9 mouse cellular contexts compared by ENCODE assay signal in the genomic region with DNA sequence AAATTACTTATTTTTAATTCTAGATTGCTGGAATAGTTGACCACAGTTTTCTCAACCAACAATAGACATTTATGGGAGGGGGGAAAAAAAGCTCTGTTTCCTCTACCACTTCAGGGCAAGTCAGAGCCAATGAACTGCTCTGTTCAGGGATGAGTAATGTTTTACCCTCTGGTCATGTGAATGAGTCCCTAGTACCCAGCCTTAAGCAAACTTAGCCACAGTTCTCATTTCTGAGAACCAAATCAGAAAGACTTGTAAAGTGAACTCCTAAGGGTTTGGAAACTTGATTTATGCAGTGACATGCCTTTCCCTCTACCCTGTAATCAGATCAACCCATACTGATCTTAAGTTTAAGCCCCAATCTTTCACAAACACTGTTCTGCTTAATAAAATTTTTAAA. TPM values are rescaled to one million over a fixed set of nuclear protein-coding genes. Genes with fewer than 3 reads are reported as not detected.
DNase-seq lines count a peak whose midpoint lies in the region; ATAC-seq and TF ChIP-seq lines count a peak whose summit lies in the region.
"Had no signal": no experiment of that assay in that cellular context is flagged by ENCODE, and none has a peak within 500 bp of the region (broad histone marks: within the 10 kb centered on the region; RNA-seq: fewer than 3 reads in every experiment).

No protein-coding gene starts in this region.

- H3K4me3 ChIP-seq in lung, embryonic 14.5 days (ENCODE audit: low read depth, low read length), result peak overlapping the region; percentile 64; the same call in 1 of the 2 replicates
- H3K4me3 ChIP-seq in stomach, embryonic 14.5 days (ENCODE audit: low read depth, low read length), result peak overlapping the region; percentile 71; the same call in 1 of the 2 replicates

- no peak for ATAC-seq in lung, embryonic 14.5 days (ENCODE audit: insufficient read depth)
- ATAC-seq in stomach, embryonic 14.5 days (ENCODE audit: insufficient number of reproducible peaks, insufficient read depth, low FRiP score, low read depth), result no peak

- H3K4me2 ChIP-seq in lung, embryonic 14.5 days, result peak overlapping the region; percentile 77
- peak overlapping the region; percentile 67 for H3K4me2 ChIP-seq in stomach, embryonic 14.5 days (replicated peaks; ENCODE audit: low read depth, low read length)

- H3K27ac ChIP-seq in lung, embryonic 14.5 days (ENCODE audit: low read depth), result no peak overlapping the region
- H3K27ac ChIP-seq in stomach, embryonic 14.5 days (ENCODE audit: low read length), result no peak overlapping the region
- H3K27ac ChIP-seq: liver, embryonic 15.5 days had no signal

- no peaks in the 10 kb centered on the region for H3K27me3 ChIP-seq in lung, embryonic 14.5 days (ENCODE audit: insufficient read depth, low read length)
- H3K27me3 ChIP-seq in stomach, embryonic 14.5 days (ENCODE audit: control insufficient read depth, insufficient read depth, low read length), result no peaks in the 10 kb centered on the region

- no peak for TF ChIP-seq CTCF in lung, embryonic 14.5 days (IDR thresholded peaks at IDR 0.05; ENCODE audit: low read depth)

- peaks cover 4% of the 10 kb centered on the region; the same call in 1 of the 2 replicates for H3K4me1 ChIP-seq in lung, embryonic 14.5 days (ENCODE audit: insufficient read depth)
- H3K4me1 ChIP-seq in stomach, embryonic 14.5 days (ENCODE audit: control insufficient read depth, insufficient read depth, low read length), result peaks cover 2% of the 10 kb centered on the region; the same call in 1 of the 2 replicates

- H3K36me3 ChIP-seq in lung, embryonic 14.5 days (ENCODE audit: insufficient read depth), result 0 out of 2 replicates have a peak, but pooled peaks cover 6% of the 10 kb centered on the region
- H3K36me3 ChIP-seq in stomach, embryonic 14.5 days (ENCODE audit: control insufficient read depth, insufficient read depth, low read length), result peaks cover 4% of the 10 kb centered on the region; the same call in 1 of the 2 replicates

- DNase-seq in embryo, embryonic 11 days, result peak; percentile 7
- DNase-seq in embryo, embryonic 10 days (ENCODE audit: low spot score), result no peak
- DNase-seq in lung, embryonic 14.5 days, result no peak
- DNase-seq in lung, adult 18-20 months, result no peak
- DNase-seq in induced T-regulatory cell, adult 2 months (ENCODE audit: low read depth), result peak; percentile 43
- DNase-seq in thymus, postnatal 10 days (ENCODE audit: low spot score in 2 of 2), result no peak
- DNase-seq in frontal cortex, adult 2 months (ENCODE audit: extremely low spot score in 1 of 2, low spot score in 1 of 2), result no peak

- no peaks in the 10 kb centered on the region for H3K9me3 ChIP-seq in lung, embryonic 14.5 days (ENCODE audit: low read depth, low read length)
- no peaks in the 10 kb centered on the region for H3K9me3 ChIP-seq in stomach, embryonic 14.5 days (ENCODE audit: control insufficient read depth, low read depth, low read length)
- H3K9me3 ChIP-seq: liver, embryonic 15.5 days had no signal

- H3K9ac ChIP-seq in lung, embryonic 14.5 days, result no peak overlapping the region
- H3K9ac ChIP-seq in stomach, embryonic 14.5 days (replicated peaks; ENCODE audit: low read depth, low read length), result no peak overlapping the region
- H3K9ac ChIP-seq: liver, embryonic 15.5 days had no signal

RNA-seq across cellular contexts. Expression of a gene that starts 2.9 kb away (rescaled TPM):
- polyA plus RNA-seq in lung, embryonic 14.5 days (2014; fragmentation: Nextera tagmentation; extraction: Ambion mirVana), result 19.1 and 19.7 TPM in 2 replicates
- polyA plus RNA-seq in stomach, embryonic 14.5 days (2014; fragmentation: Nextera tagmentation; extraction: Ambion mirVana), result 27.6 and 28.4 TPM in 2 replicates
- polyA plus RNA-seq in frontal cortex, adult 2 months (2012; rRNA removed), result 30.1 and 33.1 TPM in 2 replicates

Comparison
In these comparisons a context has a peak if more than half of its experiments do, and no peak if none do; other contexts are left out.
1. DNase-seq: peak in embryo, embryonic 11 days (single experiment) and induced T-regulatory cell, adult 2 months (single experiment); none in embryo, embryonic 10 days (single experiment), lung, embryonic 14.5 days (single experiment), lung, adult 18-20 months (0 of 2), thymus, postnatal 10 days (0 of 2) and frontal cortex, adult 2 months (0 of 2).